Mouse (Mus musculus) splenic B cell, adult 2 months (primary cell): ENCODE data around the gene Gm10352.
"Not testable (repeated sequence)": the region's sequence is repeated elsewhere in the genome, so short reads cannot be mapped to it uniquely, and the experiment has no call there.

Experiments used
- DNase-seq: peaks from one replicate; pipeline ENCODE4 v3.0.0-alpha.2; 2011; ENCODE audit warnings: low read depth, low spot score
- H3K27me3 ChIP-seq: 2 replicates; pipeline ENCODE4 v1.6.1; 2012; ENCODE audit warnings: mild to moderate bottlenecking, low read length, moderate library complexity, mixed read lengths; ENCODE audit not compliant: control insufficient read depth, poor library complexity, insufficient read depth, severe bottlenecking
- H3K36me3 ChIP-seq: 2 replicates; pipeline ENCODE4 v1.6.1; 2012; ENCODE audit warnings: mild to moderate bottlenecking, low read length, moderate library complexity, mixed read lengths; ENCODE audit not compliant: control insufficient read depth, poor library complexity, insufficient read depth, severe bottlenecking

Gene Gm10352

DNA sequence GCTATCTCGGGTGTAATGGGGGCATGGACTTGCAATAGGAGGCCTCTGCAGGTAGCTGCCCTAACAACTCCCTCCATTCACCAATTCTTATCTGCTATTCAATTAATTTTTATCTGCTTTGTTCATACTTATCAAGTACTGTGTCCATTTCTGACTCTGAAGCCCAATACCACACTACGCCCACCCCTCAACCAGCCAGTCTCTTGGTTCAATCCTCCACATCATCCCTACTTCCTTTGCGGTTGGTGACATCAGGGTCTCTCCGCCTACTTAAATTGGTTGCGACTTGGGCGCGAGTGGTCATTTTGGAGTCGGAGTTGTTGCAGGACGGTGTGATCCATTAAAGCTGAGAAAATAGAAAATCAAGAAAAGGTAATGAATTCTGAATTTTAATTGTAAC is at the start of gene Gm10352:
Gene Gm10352, plus strand, starts transcription at position 301 of the 400 bp plus-strand sequence.
- DNase-seq, H3K36me3 ChIP-seq: not testable (repeated sequence)

DNA sequence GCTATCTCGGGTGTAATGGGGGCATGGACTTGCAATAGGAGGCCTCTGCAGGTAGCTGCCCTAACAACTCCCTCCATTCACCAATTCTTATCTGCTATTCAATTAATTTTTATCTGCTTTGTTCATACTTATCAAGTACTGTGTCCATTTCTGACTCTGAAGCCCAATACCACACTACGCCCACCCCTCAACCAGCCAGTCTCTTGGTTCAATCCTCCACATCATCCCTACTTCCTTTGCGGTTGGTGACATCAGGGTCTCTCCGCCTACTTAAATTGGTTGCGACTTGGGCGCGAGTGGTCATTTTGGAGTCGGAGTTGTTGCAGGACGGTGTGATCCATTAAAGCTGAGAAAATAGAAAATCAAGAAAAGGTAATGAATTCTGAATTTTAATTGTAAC is 31.5 kb downstream of the Gm10352 start, which contains the start of gene Gm29289:
Gene Gm29289, plus strand, starts transcription at position 301 of the 400 bp plus-strand sequence.
- H3K27me3 ChIP-seq, DNase-seq, H3K36me3 ChIP-seq: not testable (repeated sequence)

More for the DNA sequence above, at the start of gene Gm10352:
- H3K27me3 ChIP-seq: not testable (repeated sequence)
